Mouse (Mus musculus) neural tube, embryonic 14.5 days (tissue): ENCODE results near the gene Fbxo22. TPM values are rescaled to one million over a fixed set of nuclear protein-coding genes. Genes with fewer than 3 reads are reported as not detected.

Source experiments
- ATAC-seq: fragments of 200-750 bp; cut with Nextera tagmentation; 2 replicates; pipeline ENCODE4 v1.8.0; 2017; ENCODE audit warnings: low read depth, mild to moderate bottlenecking, moderate TSS enrichment, moderate library complexity
- H3K27ac ChIP-seq: fragments of 300-500 bp; sonication (generic); 2 replicates; pipeline ENCODE4 v1.5.1; 2014; ENCODE audit warnings: low read depth, mild to moderate bottlenecking, control low read depth, low read length, moderate library complexity, mixed read lengths
- H3K27me3 ChIP-seq: fragments of 300-500 bp; sonication (generic); 2 replicates; pipeline ENCODE4 v1.6.1; 2014; ENCODE audit warnings: low read length; ENCODE audit not compliant: control insufficient read depth, insufficient read depth
- H3K36me3 ChIP-seq: fragments of 300-500 bp; sonication (generic); 2 replicates; pipeline ENCODE4 v1.6.1; 2014; ENCODE audit warnings: low read length, mixed read lengths; ENCODE audit not compliant: control insufficient read depth, insufficient read depth
- H3K4me1 ChIP-seq: fragments of 300-500 bp; sonication (generic); 2 replicates; pipeline ENCODE4 v1.6.1; 2014; ENCODE audit warnings: low read length; ENCODE audit not compliant: control insufficient read depth, insufficient read depth
- H3K4me2 ChIP-seq: fragments of 300-500 bp; sonication (generic); 2 replicates; pipeline ENCODE4 v1.6.1; 2014; ENCODE audit warnings: mild to moderate bottlenecking, low read depth, low read length, control low read depth
- H3K4me3 ChIP-seq: fragments of 300-500 bp; sonication (generic); 2 replicates; pipeline ENCODE4 v1.5.1; 2014; ENCODE audit warnings: low read depth, low read length, control low read depth, mixed read lengths
- H3K9ac ChIP-seq: fragments of 300-500 bp; sonication (generic); replicated peaks from 2 replicates; pipeline ENCODE4 v1.6.1; 2014; ENCODE audit warnings: low read depth, mild to moderate bottlenecking, control low read depth, low read length, mixed read lengths
- H3K9me3 ChIP-seq: fragments of 300-500 bp; sonication (generic); 2 replicates; pipeline ENCODE4 v1.6.1; 2016; ENCODE audit warnings: low read length; ENCODE audit not compliant: control insufficient read depth
- WGBS: fragments of 180-500 bp; shearing (Covaris S2); extraction: QIAGEN DNeasy Blood & Tissue Kit; methylation state at CpG from one replicate; pipeline ENCODE4 v1.1.7; 2014; 5-methylcytosine and 5-hydroxymethylcytosine counted together
- polyA plus RNA-seq: library from polyadenylated mRNA; unstranded; fragments of >200 nt; fragmentation: Nextera tagmentation; extraction: Ambion mirVana; gene quantifications from 2 replicates; pipeline ENCODE4 v1.2.1, GENCODE M21; 2014

Gene Fbxo22
- 85.6 and 88.4 TPM in 2 replicates for polyA plus RNA-seq

DNA sequence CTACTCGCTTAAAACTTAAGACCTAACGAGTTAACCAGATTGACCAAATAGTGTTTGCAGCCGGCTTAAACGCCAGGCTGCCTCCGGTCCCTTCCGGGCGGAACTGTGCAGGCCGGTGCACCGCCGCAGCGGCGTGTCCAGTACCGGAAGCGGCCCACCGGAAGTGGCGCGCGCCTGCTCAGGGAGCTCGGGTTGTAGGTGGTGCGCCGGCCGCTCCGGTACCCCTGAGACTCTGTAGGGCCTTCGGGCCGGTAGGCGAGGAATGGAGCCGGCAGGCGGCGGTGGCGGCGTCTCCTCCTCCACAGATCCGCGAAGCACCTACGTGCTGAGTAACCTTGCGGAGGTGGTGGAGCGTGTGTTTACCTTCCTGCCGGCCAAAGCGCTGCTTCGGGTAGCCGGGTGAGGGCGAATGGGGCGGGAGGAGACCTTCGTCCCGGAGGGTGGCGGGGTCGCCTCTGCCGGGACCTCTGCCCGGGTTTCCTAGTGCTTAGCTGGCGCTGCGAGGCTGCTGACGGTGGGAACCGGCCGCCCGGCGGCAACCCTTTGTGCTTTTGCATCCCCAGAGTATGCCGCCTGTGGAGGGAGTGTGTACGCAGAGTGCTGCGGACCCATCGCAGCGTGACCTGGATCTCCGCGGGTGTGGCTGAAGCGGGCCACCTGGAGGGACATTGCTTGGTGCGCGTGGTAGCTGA, at the start of gene Fbxo22:
Gene Fbxo22, plus strand, starts transcription at position 136 of the 692 bp plus-strand sequence.
- under 1% methylated on average over 65 of the region's 65 CpGs for WGBS

DNA sequence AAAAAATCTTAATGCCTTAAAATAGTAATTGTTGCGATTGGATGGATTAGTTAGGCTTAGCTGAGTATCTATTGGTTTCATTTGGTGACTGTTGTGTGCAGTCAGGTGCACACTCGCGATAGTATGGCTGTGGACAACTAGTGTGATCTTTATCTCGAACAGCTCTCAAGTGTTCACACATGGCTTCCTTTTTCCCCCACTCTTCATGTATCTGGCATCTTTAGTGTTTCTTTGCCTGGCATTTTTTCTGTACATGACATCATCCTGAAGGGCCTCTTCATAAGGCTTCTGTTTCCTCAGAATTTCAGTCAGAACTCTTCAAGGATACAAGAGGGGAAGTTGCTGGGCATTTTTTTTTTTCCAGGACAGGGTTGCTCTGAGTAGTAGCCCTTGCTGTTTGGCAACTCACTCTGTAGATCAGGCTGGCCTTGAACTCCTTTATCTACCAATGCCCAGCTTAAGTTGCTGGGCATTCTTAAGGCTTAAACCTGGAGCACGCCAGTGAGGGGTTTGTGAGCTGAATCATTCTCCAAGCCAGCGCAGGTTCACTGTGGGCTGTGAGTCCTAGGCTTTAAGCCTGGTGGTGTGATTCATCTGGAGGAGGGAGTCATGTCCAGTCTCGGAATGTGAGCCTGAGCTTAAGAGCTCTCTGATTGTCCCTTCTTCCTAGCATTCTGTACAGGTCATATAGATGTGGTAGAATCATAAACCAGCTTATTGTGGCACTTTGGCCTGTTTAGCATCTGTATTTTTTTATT, 37.9 kb upstream of the Fbxo22 start:
- Histone ChIP-seq H3K36me3 (0 out of 2 replicates have a peak, but pooled peaks cover 3% of the 10 kb centered on the region), H3K4me2 (no peak overlapping the region), H3K9ac (no peak overlapping the region), H3K9me3 (no peaks in the 10 kb centered on the region), H3K27ac (no peak overlapping the region), H3K27me3 (no peaks in the 10 kb centered on the region), H3K4me3 (no peak overlapping the region), H3K4me1 (no peaks in the 10 kb centered on the region)
- no peak for ATAC-seq
- WGBS, result 94% methylated on average over 7 of the region's 7 CpGs

More for the DNA sequence above, at the start of gene Fbxo22:
- Histone ChIP-seq H3K9ac (peak within 1 kb of the TSS; percentile 83), H3K9me3 (no peaks in the 10 kb centered on the region), H3K4me1 (peaks cover 18% of the 10 kb centered on the region), H3K27me3 (no peaks in the 10 kb centered on the region; the same call in 1 of the 2 replicates), H3K36me3 (no peaks in the 10 kb centered on the region), H3K4me2 (peak within 1 kb of the TSS; percentile 55), H3K4me3 (peak within 1 kb of the TSS; percentile 85), H3K27ac (peak within 1 kb of the TSS; percentile 92)
- peak; percentile 99 for ATAC-seq

DNA sequence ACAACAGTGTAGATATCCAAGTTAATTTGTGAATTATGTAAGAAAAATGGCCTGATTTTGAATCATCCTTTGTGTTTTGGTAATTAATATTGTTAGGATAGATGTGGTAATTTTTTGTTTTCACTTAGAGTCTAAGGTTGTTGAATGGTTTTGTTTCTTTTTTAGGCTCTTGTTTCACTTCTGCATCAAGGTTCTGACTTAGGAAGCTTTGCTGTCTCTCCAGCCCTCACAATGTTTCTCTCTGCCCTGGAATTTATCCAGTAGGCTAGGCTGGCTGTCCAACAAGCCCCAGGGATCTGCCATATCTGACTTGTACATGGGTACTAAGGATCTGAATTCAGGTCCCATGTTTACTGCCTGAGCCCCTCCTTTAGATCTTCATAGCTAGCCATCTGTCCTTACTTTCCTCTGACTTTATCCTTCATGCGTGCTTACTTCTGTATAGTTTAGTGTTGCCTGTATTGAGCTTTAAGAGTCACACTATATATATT, 36.5 kb upstream of the Fbxo22 start:
- 96% methylated on average over 1 of the region's 1 CpGs for WGBS
- Histone ChIP-seq H3K27me3 (no peaks in the 10 kb centered on the region), H3K9ac (no peak overlapping the region), H3K9me3 (no peaks in the 10 kb centered on the region), H3K4me2 (no peak overlapping the region), H3K36me3 (no peaks in the 10 kb centered on the region), H3K27ac (no peak overlapping the region), H3K4me3 (no peak overlapping the region), H3K4me1 (no peaks in the 10 kb centered on the region)
- no peak for ATAC-seq

DNA sequence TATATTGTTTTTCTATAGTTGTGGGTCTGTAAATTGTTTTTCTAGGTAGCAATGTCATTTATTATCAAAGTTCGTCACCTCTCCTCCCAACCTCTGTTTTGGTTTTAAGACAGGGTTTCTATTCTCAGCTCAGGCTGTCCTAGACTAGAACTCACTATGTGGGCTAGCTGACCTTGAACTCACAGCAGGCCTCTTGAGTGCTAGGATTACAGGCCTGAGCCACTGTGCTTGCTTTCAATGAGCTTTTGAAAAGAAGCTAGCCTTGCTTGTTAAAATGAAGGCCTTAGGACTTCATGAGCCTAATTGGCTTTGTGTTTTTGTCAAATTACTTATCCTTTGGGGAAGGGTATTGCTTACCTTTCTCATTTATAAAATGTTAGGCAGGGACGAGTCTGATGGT, 34.5 kb upstream of the Fbxo22 start:
- no peaks in the 10 kb centered on the region for H3K9me3 ChIP-seq
- no peak for ATAC-seq
- H3K4me1 ChIP-seq, result no peaks in the 10 kb centered on the region
- no peak overlapping the region for H3K4me2 ChIP-seq
- H3K36me3 ChIP-seq, result no peaks in the 10 kb centered on the region
- no peak overlapping the region for H3K4me3 ChIP-seq
- H3K27ac ChIP-seq, result no peak overlapping the region
- no peak overlapping the region for H3K9ac ChIP-seq
- H3K27me3 ChIP-seq, result no peaks in the 10 kb centered on the region
- WGBS, result 86% methylated on average over 2 of the region's 2 CpGs

DNA sequence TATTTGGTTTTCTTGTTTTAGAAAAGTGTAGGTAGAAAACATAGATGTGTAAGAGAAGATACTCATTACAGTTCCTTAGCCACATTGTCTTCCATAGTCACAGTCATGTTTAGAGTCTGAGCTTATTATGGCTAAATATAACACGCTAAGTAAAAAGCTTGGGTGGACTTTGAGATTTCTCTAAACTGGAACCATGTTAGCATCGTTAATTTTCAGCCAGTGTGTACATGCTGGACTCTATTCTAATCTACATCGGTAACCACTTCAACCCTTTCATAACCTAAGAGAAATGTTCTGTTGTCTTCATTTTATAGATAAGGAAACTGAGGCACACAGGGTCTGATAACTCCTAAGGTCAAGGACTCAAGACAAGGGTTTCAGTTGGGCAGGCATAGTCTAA, 12.8 kb upstream of the Fbxo22 start:
- WGBS, result 98% methylated on average over 3 of the region's 3 CpGs
- H3K9ac ChIP-seq, result no peak overlapping the region
- ATAC-seq, result no peak

DNA sequence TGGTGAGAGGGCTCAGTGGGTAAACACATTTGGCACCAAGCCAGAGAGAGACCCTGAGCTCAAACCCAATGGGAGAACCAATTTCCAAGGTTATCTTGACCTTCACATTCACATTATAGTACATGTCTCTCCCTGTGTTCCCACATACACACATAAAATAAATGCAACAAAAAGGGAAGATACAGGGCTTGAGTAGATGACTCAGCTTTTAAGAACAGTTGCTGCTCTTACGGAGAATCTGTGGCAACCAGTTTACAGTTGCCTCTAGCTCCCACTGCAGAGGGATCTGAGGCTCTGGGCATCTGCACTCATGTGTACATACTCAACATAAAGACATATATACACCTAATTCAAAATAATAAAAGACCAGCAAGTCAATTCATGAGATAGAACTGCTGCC, 10.5 kb upstream of the Fbxo22 start:
- H3K36me3 ChIP-seq, result no peaks in the 10 kb centered on the region
- no peak overlapping the region for H3K4me3 ChIP-seq
- no peaks in the 10 kb centered on the region for H3K4me1 ChIP-seq
- no peak overlapping the region for H3K27ac ChIP-seq
- no peaks in the 10 kb centered on the region for H3K9me3 ChIP-seq
- no peak for ATAC-seq
- no peaks in the 10 kb centered on the region for H3K27me3 ChIP-seq
- WGBS, result 92% methylated on average over 1 of the region's 1 CpGs
- H3K9ac ChIP-seq, result no peak overlapping the region
- H3K4me2 ChIP-seq, result no peak overlapping the region

More for the DNA sequence above, 12.8 kb upstream of the Fbxo22 start:
- H3K4me3 ChIP-seq, result no peak overlapping the region
- H3K27me3 ChIP-seq, result no peaks in the 10 kb centered on the region
- H3K36me3 ChIP-seq, result no peaks in the 10 kb centered on the region
- H3K27ac ChIP-seq, result no peak overlapping the region
- H3K9me3 ChIP-seq, result no peaks in the 10 kb centered on the region
- H3K4me2 ChIP-seq, result no peak overlapping the region
- H3K4me1 ChIP-seq, result no peaks in the 10 kb centered on the region

DNA sequence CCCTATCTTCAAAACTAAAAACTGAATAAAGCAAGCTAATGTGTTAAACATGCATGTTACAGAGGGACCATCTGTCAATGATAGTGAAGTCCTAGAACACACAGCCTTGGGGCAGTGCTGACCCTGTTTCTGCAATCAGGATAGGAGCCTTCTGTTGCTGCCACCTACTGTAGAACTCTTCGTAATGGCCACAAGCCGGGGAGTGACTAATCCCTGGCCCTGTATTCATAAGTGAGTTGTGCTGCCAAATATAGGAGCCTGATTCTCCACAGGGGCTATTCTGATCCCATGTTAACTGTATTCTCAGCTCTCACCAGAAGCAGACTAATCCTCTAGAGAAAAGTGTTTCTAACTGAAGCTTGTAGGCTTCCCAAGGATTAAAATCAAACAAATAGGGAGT, 9.4 kb upstream of the Fbxo22 start:
- Histone ChIP-seq H3K9ac (no peak overlapping the region), H3K4me1 (no peaks in the 10 kb centered on the region), H3K4me2 (no peak overlapping the region), H3K9me3 (no peaks in the 10 kb centered on the region), H3K27me3 (no peaks in the 10 kb centered on the region), H3K4me3 (no peak overlapping the region), H3K27ac (no peak overlapping the region), H3K36me3 (no peaks in the 10 kb centered on the region)
- 73% methylated on average over 2 of the region's 2 CpGs for WGBS
- no peak for ATAC-seq

DNA sequence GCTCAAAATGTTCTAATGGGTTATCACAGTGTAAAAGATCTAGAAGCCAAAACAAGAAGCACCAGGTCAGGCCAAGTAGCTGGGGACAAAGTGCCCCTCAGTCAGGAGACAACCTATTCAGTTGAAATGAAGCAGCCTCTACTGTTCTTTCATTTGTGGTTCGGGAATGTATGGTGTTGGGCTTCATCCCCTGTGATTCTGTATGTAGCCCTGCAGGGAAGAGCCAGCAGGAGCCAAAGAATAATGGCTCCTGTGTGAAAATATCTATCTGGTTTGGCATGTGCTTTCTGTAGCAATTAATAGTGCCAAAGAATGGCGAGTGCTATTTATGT, 301 bp upstream of the Fbxo22 start:
- WGBS, result 0% methylated on average over 2 of the region's 2 CpGs
- H3K36me3 ChIP-seq, result no peaks in the 10 kb centered on the region
- H3K4me3 ChIP-seq, result peak overlapping the region; percentile 85
- H3K27me3 ChIP-seq, result no peaks in the 10 kb centered on the region; the same call in 1 of the 2 replicates
- H3K9ac ChIP-seq, result peak overlapping the region; percentile 83
- peak; percentile 47 for ATAC-seq
- H3K27ac ChIP-seq, result peak overlapping the region; percentile 92
- H3K4me1 ChIP-seq, result peaks cover 18% of the 10 kb centered on the region
- H3K9me3 ChIP-seq, result no peaks in the 10 kb centered on the region
- H3K4me2 ChIP-seq, result peak overlapping the region; percentile 55

DNA sequence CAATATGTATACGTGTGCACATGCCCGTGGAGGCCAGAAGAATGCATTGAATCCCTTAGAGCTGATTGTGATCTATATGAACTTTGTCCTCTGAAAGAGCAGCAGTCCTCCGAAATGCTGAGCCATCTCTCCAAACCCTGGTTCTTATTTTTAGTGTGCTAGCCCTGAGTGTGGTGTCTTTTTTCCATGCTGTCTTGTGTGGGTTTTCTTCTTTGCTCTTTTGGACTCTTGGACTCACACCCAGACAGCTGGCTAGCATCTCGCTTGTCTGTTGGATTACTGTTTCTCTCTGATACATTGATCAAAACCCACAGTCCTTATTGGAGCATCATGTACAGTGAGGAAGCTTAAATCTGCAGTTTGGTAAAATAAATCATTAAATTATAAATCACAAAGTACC, 2.9 kb downstream of the Fbxo22 start:
- WGBS, result 89% methylated on average over 4 of the region's 4 CpGs
- H3K36me3 ChIP-seq, result peaks cover 19% of the 10 kb centered on the region
- H3K27me3 ChIP-seq, result no peaks in the 10 kb centered on the region; the same call in 1 of the 2 replicates
- H3K4me3 ChIP-seq, result no peak overlapping the region
- peaks cover 18% of the 10 kb centered on the region for H3K4me1 ChIP-seq
- H3K9me3 ChIP-seq, result no peaks in the 10 kb centered on the region
- no peak overlapping the region for H3K4me2 ChIP-seq
- H3K9ac ChIP-seq, result no peak overlapping the region
- no peak overlapping the region for H3K27ac ChIP-seq
- no peak for ATAC-seq
